Mouse (Mus musculus): ENCODE data around the gene Glra1. TPM values are rescaled to one million over a fixed set of nuclear protein-coding genes. Genes with fewer than 3 reads are reported as not detected.
"Not testable (repeated sequence)": the region's sequence is repeated elsewhere in the genome, so short reads cannot be mapped to it uniquely, and the experiment has no call there.

The Glra1 gene
- polyA plus RNA-seq (2017; shearing (Covaris generic)), result not detected

- ATAC-seq, result no peak
These were observed at the start of gene Glra1 for GRCm38 (mm10) chr11:55607808-55608523. TSS of gene Glra1 (minus strand) at chr11:55608198.

- ATAC-seq, result no peak
These were observed 29.0 kb upstream of the Glra1 start for GRCm38 (mm10) chr11:55636961-55637360.

- no peak for ATAC-seq
These were observed 25.9 kb upstream of the Glra1 start for GRCm38 (mm10) chr11:55633901-55634300.

GRCm38 (mm10) chr11:55614631-55615030 lies 6.6 kb upstream of the Glra1 start:
- not testable (repeated sequence) for ATAC-seq

- ATAC-seq, result no peak
These were observed 524 bp upstream of the Glra1 start for GRCm38 (mm10) chr11:55608524-55608920.

- no peak for ATAC-seq
These were observed 761 bp downstream of the Glra1 start for GRCm38 (mm10) chr11:55607066-55607807.

- no peak for ATAC-seq
These were observed 6.4 kb downstream of the Glra1 start for GRCm38 (mm10) chr11:55601447-55602065.

GRCm38 (mm10) chr11:55595726-55596125 lies 12.3 kb downstream of the Glra1 start:
- no peak for ATAC-seq

- no peak for ATAC-seq
These were observed 13.6 kb downstream of the Glra1 start for GRCm38 (mm10) chr11:55594411-55594810.

GRCm38 (mm10) chr11:55591194-55591593 lies 16.8 kb downstream of the Glra1 start:
- no peak for ATAC-seq

GRCm38 (mm10) chr11:55589376-55590167 lies 18.4 kb downstream of the Glra1 start:
- no peak for ATAC-seq

- no peak for ATAC-seq
These were observed 33.6 kb downstream of the Glra1 start for GRCm38 (mm10) chr11:55574397-55574796.

- no peak for ATAC-seq
These were observed 36.9 kb downstream of the Glra1 start for GRCm38 (mm10) chr11:55571144-55571543.

- ATAC-seq, result no peak
These were observed 41.5 kb downstream of the Glra1 start for GRCm38 (mm10) chr11:55566309-55567099.

GRCm38 (mm10) chr11:55545690-55546089 lies 62.3 kb downstream of the Glra1 start:
- no peak for ATAC-seq

GRCm38 (mm10) chr11:55542671-55543070 lies 65.3 kb downstream of the Glra1 start:
- ATAC-seq, result no peak

GRCm38 (mm10) chr11:55542128-55542527 lies 65.9 kb downstream of the Glra1 start:
- ATAC-seq, result no peak

- ATAC-seq, result no peak
These were observed 73.2 kb downstream of the Glra1 start for GRCm38 (mm10) chr11:55534766-55535165.

- ATAC-seq, result no peak
These were observed 74.6 kb downstream of the Glra1 start for GRCm38 (mm10) chr11:55533378-55533777.

- ATAC-seq, result no peak
These were observed 77.3 kb downstream of the Glra1 start for GRCm38 (mm10) chr11:55530741-55531140.

GRCm38 (mm10) chr11:55518806-55519674 lies 89.0 kb downstream of the Glra1 start:
- no peak for ATAC-seq
